9 mouse cellular contexts compared by ENCODE assay signal in the genomic region with DNA sequence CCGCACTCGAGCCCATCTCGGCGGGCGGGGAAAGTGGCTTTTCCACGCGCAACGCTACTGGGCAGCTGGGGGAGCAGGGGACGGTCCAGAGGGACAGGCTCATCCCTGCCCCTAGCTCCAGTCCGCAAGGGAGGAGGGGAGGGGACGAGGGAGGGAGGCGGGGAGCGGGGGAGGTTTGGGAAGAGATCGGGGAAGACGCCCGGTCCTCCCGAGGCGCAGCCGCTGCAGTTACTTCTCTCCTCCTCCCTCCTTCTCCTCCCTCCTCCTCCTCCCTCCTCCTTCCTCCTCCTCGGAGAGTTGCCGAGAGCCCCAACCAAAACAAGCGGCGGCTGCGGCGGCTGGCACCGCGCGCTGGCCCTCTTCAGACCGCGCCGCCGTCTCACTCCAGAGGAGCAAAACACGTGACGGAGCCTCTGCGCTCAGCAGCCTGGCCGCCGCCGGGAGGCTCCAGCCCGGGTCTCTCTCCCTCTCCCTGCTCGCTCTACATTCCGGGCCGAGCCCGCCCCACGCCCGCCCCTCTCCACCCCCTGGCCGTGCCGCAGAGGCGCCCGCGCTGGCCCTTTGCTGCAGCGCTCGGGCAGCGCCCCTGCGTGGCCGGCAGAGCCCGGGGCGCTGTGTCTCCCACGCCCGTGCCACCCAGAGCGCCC. TPM values are rescaled to one million over a fixed set of nuclear protein-coding genes. Genes with fewer than 3 reads are reported as not detected.
DNase-seq lines count a peak whose midpoint lies in the region; ATAC-seq and TF ChIP-seq lines count a peak whose summit lies in the region.
"Had no signal": no experiment of that assay in that cellular context is flagged by ENCODE, and none has a peak within 500 bp of the region (broad histone marks: within the 10 kb centered on the region; RNA-seq: fewer than 3 reads in every experiment).

A gene (minus strand): TSS at position 266 of the 647 bp plus-strand sequence.

- no peak for TF ChIP-seq POLR2A in spleen, adult 2 months (IDR thresholded peaks at IDR 0.05; ENCODE audit: low read depth, low read length)

- H3K9me3 ChIP-seq in embryonic facial prominence, embryonic 15.5 days (replicated peaks) = no peaks in the 10 kb centered on the region
- H3K9me3 ChIP-seq in limb, embryonic 13.5 days = peaks cover 5% of the 10 kb centered on the region; the same call in 1 of the 2 replicates
- no peaks in the 10 kb centered on the region for H3K9me3 ChIP-seq in midbrain, embryonic 14.5 days (ENCODE audit: control insufficient read depth, low read length)

- H3K4me2 ChIP-seq in embryonic facial prominence, embryonic 15.5 days (replicated peaks) = peak within 1 kb of the TSS; percentile 69
- peak within 1 kb of the TSS; percentile 92 for H3K4me2 ChIP-seq in limb, embryonic 13.5 days (replicated peaks)
- H3K4me2 ChIP-seq in midbrain, embryonic 14.5 days (ENCODE audit: low read length) = peak within 1 kb of the TSS; percentile 82

- H3K4me3 ChIP-seq in spleen, adult 2 months (ENCODE audit: extremely low read depth, insufficient read depth, insufficient read length) = peak within 1 kb of the TSS; percentile 71
- peak within 1 kb of the TSS; percentile 63 for H3K4me3 ChIP-seq in embryonic facial prominence, embryonic 15.5 days (replicated peaks)
- peak within 1 kb of the TSS; percentile 75 for H3K4me3 ChIP-seq in limb, embryonic 13.5 days
- H3K4me3 ChIP-seq in midbrain, embryonic 14.5 days (replicated peaks; ENCODE audit: low read depth, low read length) = peak within 1 kb of the TSS; percentile 75

- WGBS in spleen, adult 2 months = 1% methylated on average over 55 of the region's 60 CpGs
- WGBS in embryonic facial prominence, embryonic 15.5 days = 1% methylated on average over 43 of the region's 60 CpGs
- WGBS in limb, embryonic 13.5 days = under 1% methylated on average over 49 of the region's 60 CpGs
- whole genome bisulfite sequencing in midbrain, embryonic 14.5 days = under 1% methylated on average over 49 of the region's 60 CpGs

- peaks cover 3% of the 10 kb centered on the region; the same call in 1 of the 2 replicates for H3K4me1 ChIP-seq in spleen, adult 2 months (ENCODE audit: control insufficient read depth, insufficient read depth, insufficient read length)
- peaks cover 50% of the 10 kb centered on the region for H3K4me1 ChIP-seq in embryonic facial prominence, embryonic 15.5 days
- peaks cover 43% of the 10 kb centered on the region for H3K4me1 ChIP-seq in limb, embryonic 13.5 days
- H3K4me1 ChIP-seq in midbrain, embryonic 14.5 days (ENCODE audit: control insufficient read depth, insufficient read depth, low read length) = peaks cover 38% of the 10 kb centered on the region

- peak in 1 of 2 experiments; percentile 32 for DNase-seq in spleen, adult 2 months (ENCODE audit: low read depth in 1 of 2, low spot score in 2 of 2)
- no peak for DNase-seq in spleen, postnatal 14 days (ENCODE audit: low spot score in 2 of 2)
- DNase-seq in heart, adult 9 months (ENCODE audit: low spot score in 2 of 2) = peak; percentile 88 to 89
- DNase-seq in kidney, adult 8-10 months = peak; percentile 83 to 87
- peak; percentile 90 for DNase-seq in midbrain, embryonic 14.5 days
- DNase-seq in splenic B cell, adult 2 months (ENCODE audit: low read depth, low spot score) = peak; percentile 50

- ATAC-seq in embryonic facial prominence, embryonic 15.5 days (ENCODE audit: insufficient number of reproducible peaks, low FRiP score, low TSS enrichment, low read depth) = peak; percentile 89
- peak; percentile 88 for ATAC-seq in limb, embryonic 13.5 days (ENCODE audit: low FRiP score, low read depth)
- peak; percentile 81 for ATAC-seq in midbrain, embryonic 14.5 days (ENCODE audit: low FRiP score, low TSS enrichment)

- peaks cover 20% of the 10 kb centered on the region for H3K27me3 ChIP-seq in spleen, adult 2 months (ENCODE audit: control insufficient read depth, insufficient read depth, low read length)
- H3K27me3 ChIP-seq in embryonic facial prominence, embryonic 15.5 days = no peaks in the 10 kb centered on the region
- no peaks in the 10 kb centered on the region for H3K27me3 ChIP-seq in limb, embryonic 13.5 days
- no peaks in the 10 kb centered on the region for H3K27me3 ChIP-seq in midbrain, embryonic 14.5 days (ENCODE audit: control insufficient read depth, insufficient read depth, low read length)
- H3K27me3 ChIP-seq in splenic B cell, adult 2 months (ENCODE audit: control insufficient read depth, insufficient read depth, low read length, poor library complexity, severe bottlenecking) = no peaks in the 10 kb centered on the region; the same call in 1 of the 2 replicates
- H3K27me3 ChIP-seq: CH12.LX had no signal

- peak within 1 kb of the TSS; percentile 71 for H3K9ac ChIP-seq in embryonic facial prominence, embryonic 15.5 days
- H3K9ac ChIP-seq in limb, embryonic 13.5 days = peak within 1 kb of the TSS; percentile 84
- H3K9ac ChIP-seq in midbrain, embryonic 14.5 days (replicated peaks; ENCODE audit: low read length) = peak within 1 kb of the TSS; percentile 85

- H3K27ac ChIP-seq in spleen, adult 2 months (ENCODE audit: insufficient read depth, low read length) = peak within 1 kb of the TSS; percentile 23; the same call in 1 of the 2 replicates
- peak within 1 kb of the TSS; percentile 96 for H3K27ac ChIP-seq in embryonic facial prominence, embryonic 15.5 days (replicated peaks)
- peak within 1 kb of the TSS; percentile 97 for H3K27ac ChIP-seq in limb, embryonic 13.5 days
- H3K27ac ChIP-seq in midbrain, embryonic 14.5 days (replicated peaks; ENCODE audit: low read depth, low read length) = peak within 1 kb of the TSS; percentile 97

- peak; percentile 14; the same call in 1 of the 2 replicates for TF ChIP-seq CTCF in spleen, adult 2 months (IDR thresholded peaks at IDR 0.05; ENCODE audit: extremely low read depth, insufficient read depth, insufficient read length, insufficient replicate concordance)

- H3K36me3 ChIP-seq in spleen, adult 2 months (ENCODE audit: control insufficient read depth, insufficient read depth, low read length) = no peaks in the 10 kb centered on the region
- peaks cover 10% of the 10 kb centered on the region; the same call in 1 of the 2 replicates for H3K36me3 ChIP-seq in embryonic facial prominence, embryonic 15.5 days
- H3K36me3 ChIP-seq in limb, embryonic 13.5 days = peaks cover 26% of the 10 kb centered on the region
- 0 out of 2 replicates have a peak, but pooled peaks cover 6% of the 10 kb centered on the region for H3K36me3 ChIP-seq in midbrain, embryonic 14.5 days (ENCODE audit: control insufficient read depth, insufficient read depth, low read length)
- H3K36me3 ChIP-seq in splenic B cell, adult 2 months (ENCODE audit: control insufficient read depth, insufficient read depth, low read length, poor library complexity, severe bottlenecking) = no peaks in the 10 kb centered on the region

RNA-seq across cellular contexts. Expression of the gene that starts here (rescaled TPM):
- polyA plus RNA-seq in spleen, adult 2 months (2012; rRNA removed) = 1.3 and 1.7 TPM in 2 replicates
- 10.8 and 12.0 TPM in 2 replicates for polyA plus RNA-seq in embryonic facial prominence, embryonic 15.5 days (2015; fragmentation: Nextera tagmentation; extraction: Ambion mirVana)
- 10.7 and 11.8 TPM in 2 replicates for polyA plus RNA-seq in limb, embryonic 13.5 days (2015; fragmentation: Nextera tagmentation; extraction: Ambion mirVana)
- polyA plus RNA-seq in midbrain, embryonic 14.5 days (2014; fragmentation: Nextera tagmentation; extraction: Ambion mirVana) = 5.5 and 7.9 TPM in 2 replicates

Comparison
In these comparisons a context has a peak if more than half of its experiments do, and no peak if none do; other contexts are left out.
1. DNase-seq: peak in heart, adult 9 months (2 of 2), kidney, adult 8-10 months (2 of 2), midbrain, embryonic 14.5 days (single experiment) and splenic B cell, adult 2 months (single experiment); none in spleen, postnatal 14 days (0 of 2).
2. H3K27ac ChIP-seq: peak in every context shown above with its lines; median percentile 97 in limb, embryonic 13.5 days; 97 in midbrain, embryonic 14.5 days; 96 in embryonic facial prominence, embryonic 15.5 days; 23 in spleen, adult 2 months.
3. Peak in every context shown above with its lines, with median percentiles within 50 percentile points of each other: H3K4me3 ChIP-seq, ATAC-seq, H3K4me2 ChIP-seq and H3K9ac ChIP-seq.